Mouse (Mus musculus): Measurements from ENCODE around the gene Cldn3. TPM values are rescaled to one million over a fixed set of nuclear protein-coding genes. Genes with fewer than 3 reads are reported as not detected.
"Not testable (repeated sequence)": the region's sequence is repeated elsewhere in the genome, so short reads cannot be mapped to it uniquely, and the experiment has no call there.

The Cldn3 gene
- total RNA-seq, 1 experiment from 2014 or later, result not detected

DNA sequence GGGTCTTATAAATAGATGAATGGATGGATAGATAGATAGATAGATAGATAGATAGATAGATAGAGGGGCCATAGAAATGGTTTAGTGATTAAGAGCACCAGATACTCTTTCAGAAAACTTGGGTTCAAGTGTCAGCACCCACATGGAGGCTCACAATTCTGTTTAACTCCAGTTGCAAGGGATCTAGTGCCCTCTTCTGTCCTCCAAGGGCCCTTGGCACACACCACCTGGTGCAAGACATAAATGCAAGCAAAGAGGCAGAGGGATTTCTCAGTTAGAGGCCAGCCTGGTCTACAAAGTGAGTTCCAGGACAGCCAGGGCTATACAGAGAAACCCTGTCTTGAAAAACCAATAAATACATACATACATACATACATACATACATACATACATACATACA, 21.4 kb upstream of the Cldn3 start:
- not testable (repeated sequence) for ATAC-seq (replicated peaks; ENCODE audit: low read depth, poor library complexity, severe bottlenecking)

DNA sequence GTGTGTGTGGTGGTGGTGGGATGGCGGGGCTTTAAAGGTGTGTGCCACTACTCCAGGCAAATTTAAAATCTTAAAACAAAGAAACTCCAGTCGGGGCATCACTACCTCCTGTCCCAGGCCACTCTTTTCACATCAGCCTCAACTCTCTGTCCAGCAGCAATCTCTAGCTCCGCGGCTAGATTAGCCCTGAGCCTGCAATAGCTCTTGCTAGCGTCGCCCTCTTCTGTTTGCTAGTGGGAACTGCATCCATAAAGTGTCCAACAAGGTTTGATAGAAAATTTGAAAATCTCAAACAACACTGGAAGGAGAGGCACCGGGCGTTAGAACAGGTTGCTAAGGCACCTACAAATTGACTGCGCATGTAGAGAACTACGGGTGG, 20.6 kb upstream of the Cldn3 start:
- peak; percentile 70 for ATAC-seq (replicated peaks; ENCODE audit: low read depth, poor library complexity, severe bottlenecking)

DNA sequence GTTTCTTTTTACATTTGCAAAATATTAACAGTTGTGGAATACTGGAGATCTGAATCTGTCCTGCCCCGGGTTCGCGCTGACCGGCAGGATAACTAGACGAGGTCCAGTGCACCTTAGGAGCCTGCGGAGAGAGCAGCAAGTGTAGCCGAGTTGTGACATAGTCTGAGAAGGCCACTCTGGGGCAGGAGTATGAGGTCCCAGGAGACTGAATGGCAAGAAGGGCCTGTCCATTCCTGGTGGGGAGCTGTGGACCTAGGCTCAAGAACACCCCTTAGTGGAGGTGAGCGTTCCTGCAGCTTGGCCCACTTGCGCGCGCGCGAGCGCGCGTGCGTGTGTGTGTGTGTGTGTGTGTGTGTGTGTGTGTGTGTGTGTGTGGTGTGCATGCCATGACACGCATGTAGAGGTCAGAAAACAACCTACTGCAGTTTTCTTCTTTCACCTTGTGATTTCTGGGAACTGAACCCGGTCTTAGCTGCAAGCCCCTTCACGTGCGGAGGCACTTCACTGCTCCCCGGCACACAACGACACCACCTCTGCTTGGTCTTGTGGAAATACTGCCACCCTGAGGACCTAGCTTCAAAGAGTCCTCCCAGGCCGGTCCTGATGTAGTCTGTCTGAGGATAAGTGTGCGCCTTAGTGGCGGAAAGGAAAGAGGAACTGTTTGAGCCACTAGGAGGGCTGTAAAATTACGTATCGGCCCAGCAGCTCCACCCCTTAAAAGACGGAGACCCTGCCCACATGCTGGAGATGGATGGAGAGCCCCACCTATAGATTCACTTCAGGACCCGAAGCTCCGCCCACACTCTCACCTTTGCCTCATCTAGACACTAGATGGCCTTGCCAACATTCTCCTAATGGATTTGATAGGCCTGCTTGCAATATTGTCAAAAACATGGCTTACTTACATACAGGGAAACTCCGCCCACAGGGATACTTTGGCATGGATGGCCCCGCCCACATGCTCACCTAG, 19.9 kb upstream of the Cldn3 start:
- ATAC-seq (replicated peaks; ENCODE audit: low read depth, poor library complexity, severe bottlenecking), result peak; percentile 82

DNA sequence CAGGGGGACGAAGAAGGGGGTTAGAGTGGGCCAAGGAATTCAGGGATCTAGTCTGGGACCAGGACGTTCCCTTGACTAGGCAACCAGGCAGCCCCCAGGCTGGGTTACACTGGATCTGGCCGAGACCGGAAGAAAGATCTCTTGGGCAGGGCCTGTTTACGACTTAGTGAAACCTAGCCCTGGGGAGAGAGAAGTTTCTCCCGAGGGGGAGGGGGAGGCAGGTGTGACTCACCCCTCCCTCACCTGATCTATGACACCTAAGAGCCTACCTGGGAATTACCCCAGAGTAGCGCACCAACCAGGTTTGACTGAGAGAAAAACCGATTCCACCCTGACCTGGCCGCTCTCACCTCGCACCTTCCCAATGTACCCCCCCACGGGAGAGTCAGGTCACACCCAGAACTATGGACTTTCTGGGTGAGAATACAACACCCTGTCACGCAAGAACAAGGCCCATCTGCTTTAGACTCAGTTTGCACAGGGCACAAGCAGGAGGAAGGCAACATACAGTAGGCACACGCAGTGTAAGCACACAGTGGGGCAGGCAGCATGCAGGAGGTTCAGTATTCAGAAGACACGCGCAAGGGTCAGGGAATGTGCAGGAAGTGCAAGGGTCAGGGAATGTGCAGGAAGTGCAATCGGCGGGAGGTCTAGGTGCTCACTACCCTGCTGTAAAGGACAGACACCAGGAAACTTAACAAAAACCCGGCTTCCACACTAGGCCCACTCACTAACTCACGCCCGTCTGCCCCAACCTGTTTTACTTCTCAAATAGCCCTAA, 18.7 kb upstream of the Cldn3 start:
- ATAC-seq (replicated peaks; ENCODE audit: low read depth, poor library complexity, severe bottlenecking), result no peak

DNA sequence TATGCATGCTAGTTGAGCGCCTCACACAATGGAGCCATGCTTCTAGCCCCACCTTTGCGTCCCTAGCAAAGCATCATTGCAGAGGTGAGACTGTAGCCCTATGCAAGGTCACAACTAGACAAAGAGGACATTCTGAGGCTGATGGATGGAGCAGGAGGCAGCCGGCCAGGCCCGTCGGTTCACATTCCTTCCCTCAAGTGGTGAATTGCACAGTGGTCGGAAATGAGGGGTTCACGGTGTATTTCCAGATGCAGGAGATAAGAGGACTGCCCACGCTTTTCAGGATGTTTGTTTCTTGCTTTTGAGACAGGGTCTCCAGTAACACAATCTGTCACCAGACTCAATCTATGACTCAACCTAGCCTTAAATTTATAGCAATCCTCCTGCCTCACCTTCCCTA, 15.3 kb upstream of the Cldn3 start:
- ATAC-seq (replicated peaks; ENCODE audit: low read depth, poor library complexity, severe bottlenecking), result no peak

DNA sequence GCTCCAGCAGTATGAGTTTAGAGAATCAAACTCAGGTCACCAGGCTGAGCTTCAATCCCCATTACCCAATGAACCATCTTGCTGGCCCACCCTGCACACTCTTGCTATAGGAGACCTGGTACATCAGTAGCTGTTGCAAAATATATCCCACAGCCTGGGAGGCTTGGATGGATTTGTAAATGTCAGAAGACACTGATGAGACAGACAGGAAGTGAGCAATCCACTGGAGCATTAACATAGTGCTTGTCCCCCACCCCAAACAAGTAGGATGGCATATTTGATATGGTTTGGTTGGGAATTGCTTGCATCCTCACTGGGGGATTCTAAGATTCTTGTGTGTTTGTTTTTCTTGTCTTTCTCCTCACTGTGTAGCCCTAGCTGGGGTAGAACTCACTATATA, 12.9 kb upstream of the Cldn3 start:
- ATAC-seq (replicated peaks; ENCODE audit: low read depth, poor library complexity, severe bottlenecking), result no peak

DNA sequence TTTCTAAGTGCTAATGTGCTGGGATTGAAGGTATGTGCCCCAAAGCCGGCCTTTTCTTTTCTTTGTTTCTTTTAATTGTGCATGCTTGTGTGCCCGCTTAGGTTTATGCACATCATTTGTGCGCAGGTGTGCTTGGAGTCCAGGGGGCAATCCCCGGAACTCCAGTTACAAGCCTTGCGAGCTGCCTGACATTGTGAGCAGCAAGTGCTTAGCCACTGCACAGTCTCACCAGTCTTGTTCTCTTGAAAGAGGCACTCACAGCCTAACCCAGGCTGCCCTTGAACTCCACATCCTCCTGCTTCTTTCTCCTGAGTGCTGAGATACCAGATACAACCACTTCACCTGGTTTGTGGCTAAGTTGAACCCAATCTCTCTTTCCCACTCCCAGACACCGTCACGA, 12.5 kb upstream of the Cldn3 start:
- ATAC-seq (replicated peaks; ENCODE audit: low read depth, poor library complexity, severe bottlenecking), result no peak

DNA sequence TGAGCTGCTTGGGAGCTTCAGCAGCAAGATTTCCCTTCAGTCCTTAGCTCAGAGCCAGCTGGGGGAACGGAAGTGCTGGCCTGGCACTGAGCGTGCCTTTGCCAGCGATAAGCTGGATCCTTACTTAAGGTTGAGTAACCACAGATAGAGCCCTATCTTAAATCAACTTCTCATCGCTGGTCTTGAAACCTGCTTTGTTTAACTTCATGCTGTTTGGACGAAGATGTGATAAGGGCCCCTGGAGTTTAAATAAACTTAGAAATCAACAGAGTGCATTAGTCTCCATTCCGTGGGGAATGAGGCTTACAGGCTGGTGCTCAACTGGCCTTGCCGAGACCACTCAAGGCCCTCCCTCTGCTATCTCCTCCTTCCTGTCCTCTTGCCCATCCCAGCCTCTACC, 11.7 kb upstream of the Cldn3 start:
- ATAC-seq (replicated peaks; ENCODE audit: low read depth, poor library complexity, severe bottlenecking), result peak; percentile 75

DNA sequence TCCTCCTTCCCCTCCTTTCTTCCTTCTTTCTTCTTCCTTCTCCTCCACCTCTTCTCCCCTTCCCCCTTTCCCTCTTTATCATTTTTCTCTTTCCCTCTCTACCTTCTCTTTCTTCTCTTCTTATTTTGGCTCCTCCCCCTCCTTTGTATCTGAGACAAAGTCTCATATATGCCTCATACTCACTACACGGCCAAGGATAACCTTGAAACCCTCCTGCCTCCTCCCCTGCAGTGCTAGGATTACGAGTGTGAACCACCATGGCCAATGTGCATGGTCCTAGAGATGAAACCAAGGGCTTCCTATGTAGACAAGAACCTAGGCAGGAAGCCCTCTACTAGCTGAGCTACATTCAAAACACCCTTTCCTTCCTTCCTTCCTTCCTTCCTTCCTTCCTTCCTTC, 11.1 kb upstream of the Cldn3 start:
- no peak for ATAC-seq (replicated peaks; ENCODE audit: low read depth, poor library complexity, severe bottlenecking)

DNA sequence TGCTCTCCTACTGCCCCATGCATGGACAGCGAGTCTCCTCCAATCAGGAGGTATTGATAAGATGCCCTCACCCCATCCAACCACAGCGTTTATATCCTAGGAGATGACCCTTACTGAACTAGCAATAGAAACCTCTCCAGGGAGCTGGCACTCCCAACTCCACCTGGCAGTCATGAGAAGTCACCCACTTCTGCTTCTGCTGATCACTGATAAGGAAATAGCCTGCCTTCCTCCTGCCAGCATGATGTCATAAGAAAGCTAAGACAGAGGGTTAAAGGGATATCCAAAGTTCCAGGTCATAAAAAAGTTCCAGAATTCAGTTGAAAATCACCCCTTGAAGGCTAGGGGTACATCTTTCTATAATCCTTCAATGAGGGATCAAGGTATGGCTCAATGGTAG, 9.8 kb upstream of the Cldn3 start:
- ATAC-seq (replicated peaks; ENCODE audit: low read depth, poor library complexity, severe bottlenecking), result peak; percentile 46

DNA sequence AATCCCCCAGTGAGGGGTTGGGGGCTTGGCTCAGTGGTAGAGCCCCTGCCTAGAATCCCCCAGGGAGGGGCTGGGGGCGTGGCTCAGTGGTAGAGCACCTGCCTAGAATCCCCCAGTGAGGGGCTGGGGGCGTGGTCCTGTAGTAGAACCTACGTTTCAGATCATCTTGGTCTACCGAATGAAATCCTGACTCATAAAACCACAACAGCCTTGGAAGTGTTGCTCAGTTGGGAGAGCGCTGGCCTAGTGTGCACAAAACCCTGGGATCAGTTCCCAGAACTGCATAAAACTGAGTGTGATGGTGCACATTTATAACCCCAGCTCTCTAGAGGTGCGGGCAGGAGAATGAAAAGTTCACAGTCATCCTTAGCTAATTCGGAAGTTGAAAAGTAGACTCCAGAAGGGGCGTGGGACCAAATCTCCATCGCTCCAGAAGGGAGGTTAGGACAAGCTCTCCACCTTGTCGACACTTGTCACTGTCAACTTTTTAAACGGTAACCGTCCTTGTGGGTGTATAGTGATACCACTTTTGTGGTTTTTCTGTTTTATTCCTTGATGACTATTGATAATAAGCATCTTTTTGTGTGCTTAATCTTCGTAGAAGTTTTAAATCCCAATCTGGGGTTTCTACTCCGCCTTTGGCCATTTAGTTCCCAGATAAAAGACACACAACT, 9.3 kb upstream of the Cldn3 start:
- ATAC-seq (replicated peaks; ENCODE audit: low read depth, poor library complexity, severe bottlenecking), result no peak

DNA sequence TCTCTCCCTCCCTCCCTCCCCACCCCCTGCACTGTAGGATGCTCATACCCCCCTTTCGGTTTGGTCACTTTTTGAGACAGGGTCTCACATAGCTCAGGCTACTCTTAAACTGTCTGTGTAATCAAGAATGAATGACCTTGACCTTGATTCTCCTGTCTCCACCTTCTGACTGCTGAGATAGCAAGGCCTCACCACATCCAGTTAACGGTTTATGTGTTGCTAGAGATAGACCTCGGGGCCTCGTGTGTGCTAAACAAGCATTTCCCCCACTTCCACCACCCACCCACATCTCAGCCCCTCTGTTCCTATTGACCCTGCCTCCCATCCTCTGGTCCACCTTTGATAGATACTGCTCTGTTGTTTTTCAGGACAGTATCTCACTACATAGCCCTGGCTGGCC, 8.2 kb upstream of the Cldn3 start:
- no peak for ATAC-seq (replicated peaks; ENCODE audit: low read depth, poor library complexity, severe bottlenecking)

DNA sequence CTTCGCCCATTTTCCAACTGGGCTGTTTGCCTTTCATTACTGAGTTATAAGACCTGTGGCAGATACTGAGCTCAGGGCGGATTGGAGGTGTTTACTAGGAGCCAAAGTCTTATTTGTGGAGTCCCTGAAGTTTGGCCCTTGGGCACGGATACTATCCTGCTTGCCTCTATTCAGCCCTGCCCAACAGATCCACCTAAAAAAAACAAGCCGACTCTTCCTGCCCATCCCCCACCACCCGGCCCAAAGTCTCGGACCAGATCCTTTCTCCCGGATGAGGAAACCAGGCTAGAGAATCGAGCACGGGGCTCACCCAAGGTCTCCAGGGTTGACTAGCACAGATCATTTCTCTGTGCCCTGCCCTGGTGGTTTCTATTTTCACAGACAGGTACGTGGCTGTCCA, 4.9 kb upstream of the Cldn3 start:
- ATAC-seq (replicated peaks; ENCODE audit: low read depth, poor library complexity, severe bottlenecking), result no peak

DNA sequence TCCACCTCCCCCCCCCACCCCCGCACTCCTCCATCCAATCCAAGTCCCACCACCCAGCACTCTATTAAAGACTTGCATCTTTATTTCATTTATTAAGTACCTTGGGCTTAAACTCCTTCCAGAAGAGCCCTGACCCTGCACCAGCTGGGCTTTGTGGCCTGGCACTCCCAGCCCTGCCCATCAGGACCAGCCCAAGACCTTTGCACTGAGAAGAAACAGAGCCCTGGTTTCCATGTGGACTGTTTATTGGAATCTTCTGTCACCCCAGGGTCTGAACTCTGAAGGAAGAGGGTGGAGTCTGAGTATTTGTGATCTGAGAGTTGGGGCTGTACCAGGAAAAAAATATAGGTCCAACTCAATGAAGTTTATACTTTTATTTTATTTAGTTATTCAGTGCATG, 2.9 kb upstream of the Cldn3 start:
- ATAC-seq (replicated peaks; ENCODE audit: low read depth, poor library complexity, severe bottlenecking), result no peak

DNA sequence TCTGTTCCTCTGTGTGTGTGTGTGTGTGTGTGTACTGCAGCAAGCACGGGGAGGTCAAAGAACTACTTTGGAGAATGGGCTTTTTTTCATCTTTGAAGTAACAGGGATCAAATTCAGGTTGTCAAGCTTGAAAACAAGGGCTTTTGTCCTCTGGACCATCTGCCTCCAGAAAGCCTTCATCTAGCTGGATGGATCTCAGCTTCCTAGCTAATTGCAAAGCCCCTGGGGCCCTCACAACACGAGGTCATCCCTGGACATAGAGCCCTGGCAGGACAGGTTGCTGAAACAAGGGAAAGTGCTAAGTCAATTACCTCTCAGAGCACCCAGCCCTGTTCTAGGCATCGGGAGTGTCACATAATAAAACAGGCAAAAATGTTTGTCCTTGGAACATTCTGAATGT, 2.2 kb upstream of the Cldn3 start:
- no peak for ATAC-seq (replicated peaks; ENCODE audit: low read depth, poor library complexity, severe bottlenecking)

DNA sequence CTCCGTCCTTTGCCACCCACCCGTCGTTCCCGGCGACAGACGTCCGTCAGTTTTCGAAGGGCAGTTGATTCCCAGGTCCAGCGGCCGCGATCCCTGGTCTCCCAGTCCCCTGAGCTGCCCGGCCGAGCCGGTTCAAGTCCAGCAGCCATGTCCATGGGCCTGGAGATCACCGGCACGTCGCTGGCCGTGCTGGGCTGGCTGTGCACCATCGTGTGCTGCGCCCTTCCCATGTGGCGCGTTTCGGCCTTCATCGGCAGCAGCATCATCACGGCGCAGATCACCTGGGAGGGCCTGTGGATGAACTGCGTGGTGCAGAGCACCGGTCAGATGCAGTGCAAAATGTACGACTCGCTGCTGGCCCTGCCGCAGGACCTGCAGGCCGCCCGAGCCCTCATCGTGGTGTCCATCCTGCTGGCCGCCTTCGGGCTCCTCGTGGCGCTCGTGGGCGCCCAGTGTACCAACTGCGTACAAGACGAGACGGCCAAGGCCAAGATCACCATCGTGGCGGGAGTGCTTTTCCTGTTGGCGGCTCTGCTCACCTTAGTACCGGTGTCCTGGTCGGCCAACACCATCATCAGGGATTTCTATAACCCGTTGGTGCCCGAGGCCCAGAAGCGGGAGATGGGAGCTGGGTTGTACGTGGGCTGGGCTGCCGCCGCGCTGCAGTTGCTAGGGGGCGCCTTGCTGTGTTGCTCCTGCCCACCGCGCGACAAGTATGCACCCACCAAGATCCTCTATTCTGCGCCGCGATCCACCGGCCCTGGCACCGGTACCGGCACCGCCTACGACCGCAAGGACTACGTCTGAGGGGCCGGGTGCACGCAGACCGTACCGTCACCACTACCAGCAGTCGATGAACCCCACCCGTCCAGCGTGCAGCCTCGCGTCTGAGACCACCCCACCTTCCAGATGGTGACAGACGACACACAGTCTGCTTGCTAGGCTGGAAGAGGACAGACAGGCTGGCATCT, 569 bp downstream of the Cldn3 start:
- peak; percentile 59; the same call in 1 of the 2 replicates for ATAC-seq (replicated peaks; ENCODE audit: low read depth, poor library complexity, severe bottlenecking)

DNA sequence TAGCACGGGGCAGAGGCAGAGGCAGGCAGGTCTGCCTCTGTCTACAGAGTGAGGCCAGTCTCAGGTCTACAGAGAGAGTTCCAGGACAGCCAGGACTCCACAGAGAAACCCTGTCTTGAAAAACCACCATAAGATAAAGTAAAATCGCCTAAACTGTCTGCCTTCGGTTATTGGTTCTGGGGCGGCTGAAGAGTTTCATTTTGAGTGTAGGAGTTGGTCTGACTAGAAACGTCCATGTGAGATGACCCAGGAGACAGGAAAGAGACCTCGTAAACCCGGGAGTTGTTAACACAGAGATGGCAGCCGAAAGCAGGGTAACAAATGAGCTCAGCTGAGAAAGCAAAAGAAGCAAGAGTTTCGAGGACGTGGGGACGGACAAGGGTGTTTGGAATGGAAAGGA, 3.2 kb downstream of the Cldn3 start:
- ATAC-seq (replicated peaks; ENCODE audit: low read depth, poor library complexity, severe bottlenecking), result no peak

DNA sequence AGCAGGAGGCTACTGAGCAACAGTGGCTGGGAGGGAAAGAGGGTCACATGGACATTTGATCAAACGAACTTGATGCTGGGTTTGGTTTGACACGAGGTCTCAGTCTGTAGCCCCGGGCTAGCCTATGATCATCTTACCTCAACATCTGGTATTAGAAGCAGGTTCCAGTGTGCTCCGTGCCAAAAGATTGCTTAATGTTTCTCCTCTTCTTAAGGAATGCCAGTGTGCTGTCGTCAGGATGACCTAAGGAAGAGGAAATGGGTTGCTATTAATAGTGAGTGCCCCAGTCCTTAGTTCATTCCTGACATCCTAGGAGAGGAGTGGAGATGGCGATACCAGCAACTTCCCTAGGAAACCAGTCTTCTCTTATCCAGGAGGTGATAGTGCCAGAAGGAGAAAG, 3.7 kb downstream of the Cldn3 start:
- ATAC-seq (replicated peaks; ENCODE audit: low read depth, poor library complexity, severe bottlenecking), result no peak

DNA sequence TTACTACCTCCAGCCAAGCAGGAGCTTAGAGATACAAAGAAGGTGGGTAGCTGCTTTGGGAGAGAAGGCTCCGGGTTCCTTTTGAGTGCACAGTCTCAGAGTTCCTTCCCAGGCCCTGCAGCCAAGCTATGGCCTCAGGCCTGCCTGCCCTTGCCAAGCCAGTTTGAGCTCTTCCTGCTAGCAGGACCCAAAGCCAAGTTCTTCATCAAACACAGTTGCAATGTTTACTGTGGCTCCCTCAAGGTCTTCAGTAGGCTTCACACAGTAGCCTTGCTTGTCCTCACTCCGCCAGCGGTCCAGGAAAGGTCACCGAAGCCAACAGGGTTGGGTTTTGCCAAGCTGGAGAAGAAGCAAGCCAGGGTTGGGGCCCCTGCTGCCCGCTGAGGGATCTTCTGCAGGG, 6.6 kb downstream of the Cldn3 start:
- ATAC-seq (replicated peaks; ENCODE audit: low read depth, poor library complexity, severe bottlenecking), result no peak

DNA sequence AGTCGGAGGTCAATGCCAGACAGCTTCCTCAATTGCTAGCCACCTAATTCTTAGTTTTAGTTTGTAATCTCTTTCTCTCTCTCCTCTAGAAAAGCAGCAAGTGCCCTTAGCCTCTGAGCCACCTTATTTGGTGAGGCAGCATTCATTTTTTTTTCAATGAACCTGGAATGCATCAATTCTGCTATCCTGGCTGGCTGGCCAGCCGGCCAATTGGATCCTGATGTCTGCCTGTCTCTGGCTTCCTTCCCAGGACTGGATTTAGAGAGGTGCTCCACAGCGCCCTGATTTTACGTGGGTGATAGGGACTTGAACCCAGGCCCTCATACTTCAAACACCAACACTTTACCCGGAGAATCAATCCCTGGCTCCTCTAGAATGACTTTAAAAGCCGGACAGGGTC, 12.3 kb downstream of the Cldn3 start:
- ATAC-seq (replicated peaks; ENCODE audit: low read depth, poor library complexity, severe bottlenecking), result no peak
